Mouse (Mus musculus): ENCODE data around the gene Ube3c. TPM values are rescaled to one million over a fixed set of nuclear protein-coding genes. Genes with fewer than 3 reads are reported as not detected.

The Ube3c gene
- polyA plus RNA-seq, 1 experiment from 2014 or later, result 37.5 TPM

DNA sequence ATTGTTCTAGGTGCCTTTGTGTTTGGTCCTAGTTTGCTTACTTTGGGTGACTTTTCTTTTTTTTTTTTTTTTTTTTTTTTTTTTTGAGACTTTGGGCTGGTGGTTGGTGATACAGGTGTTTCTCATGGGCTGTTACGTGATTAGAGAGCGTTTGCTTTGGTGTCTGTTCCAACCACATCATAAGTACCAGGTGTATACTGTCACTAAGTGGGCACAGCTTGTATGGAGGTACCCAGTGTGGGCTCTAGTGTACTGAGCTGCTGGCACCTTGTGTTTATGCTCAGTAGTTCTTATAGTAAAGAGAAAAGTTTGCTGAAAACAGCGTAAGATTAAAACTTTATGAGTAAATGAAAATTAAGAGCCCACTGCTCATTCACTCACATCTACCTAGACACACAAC is 107.4 kb downstream of the Ube3c start:
- H3K4me3 ChIP-seq (ENCODE audit: control insufficient read depth in 1 of 2, insufficient read depth in 1 of 2, low read depth in 1 of 2, low read length in 2 of 2), result no peak overlapping the region
- WGBS, result 90% methylated on average over 3 of the region's 3 CpGs
- H3K27ac ChIP-seq (replicated peaks in 1 of 2; ENCODE audit: control insufficient read depth in 1 of 2, insufficient read depth in 1 of 2, low read depth in 2 of 2, low read length in 2 of 2), result no peak overlapping the region
- no peak overlapping the region for H3K4me2 ChIP-seq (ENCODE audit: low read length)
- no peaks in the 10 kb centered on the region for H3K4me1 ChIP-seq (ENCODE audit: control insufficient read depth in 2 of 2, insufficient read depth in 2 of 2, low read length in 2 of 2)
- no peaks in the 10 kb centered on the region for H3K27me3 ChIP-seq (ENCODE audit: control insufficient read depth, insufficient read depth, low read length)
- H3K9ac ChIP-seq (ENCODE audit: low read length), result no peak overlapping the region
- H3K9me3 ChIP-seq (ENCODE audit: control insufficient read depth, low read length), result no peaks in the 10 kb centered on the region
- peaks cover 51% of the 10 kb centered on the region for H3K36me3 ChIP-seq (ENCODE audit: control insufficient read depth, insufficient read depth, low read length)
- ATAC-seq (ENCODE audit: insufficient number of reproducible peaks, insufficient read depth, low FRiP score, low read depth), result no peak

DNA sequence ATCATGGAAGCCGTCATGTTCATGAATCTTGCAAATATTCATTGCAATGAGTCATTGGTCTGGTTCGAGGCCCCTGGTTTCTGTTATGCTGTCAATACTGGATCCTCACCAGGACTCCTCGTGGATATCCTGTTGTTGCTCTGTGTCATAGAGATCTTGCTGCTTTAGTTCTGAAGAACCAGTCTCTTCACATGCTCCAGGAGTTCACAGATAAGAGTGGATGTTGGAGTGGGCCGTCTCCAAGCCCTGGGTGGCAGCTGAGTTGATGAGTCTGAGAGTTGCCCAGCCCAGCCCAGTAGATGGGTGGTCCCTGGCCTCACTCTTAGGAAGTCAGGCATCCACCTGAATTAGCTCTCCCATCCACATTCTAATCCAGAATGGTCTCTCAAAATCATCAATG is 116.0 kb downstream of the Ube3c start:
- no peak overlapping the region for H3K27ac ChIP-seq (replicated peaks in 1 of 2; ENCODE audit: control insufficient read depth in 1 of 2, insufficient read depth in 1 of 2, low read depth in 2 of 2, low read length in 2 of 2)
- H3K4me3 ChIP-seq (ENCODE audit: control insufficient read depth in 1 of 2, insufficient read depth in 1 of 2, low read depth in 1 of 2, low read length in 2 of 2), result no peak overlapping the region
- H3K9ac ChIP-seq (ENCODE audit: low read length), result no peak overlapping the region
- H3K9me3 ChIP-seq (ENCODE audit: control insufficient read depth, low read length), result no peaks in the 10 kb centered on the region
- no peaks in the 10 kb centered on the region for H3K4me1 ChIP-seq (ENCODE audit: control insufficient read depth in 2 of 2, insufficient read depth in 2 of 2, low read length in 2 of 2)
- WGBS, result 50% methylated on average over 4 of the region's 4 CpGs
- H3K27me3 ChIP-seq (ENCODE audit: control insufficient read depth, insufficient read depth, low read length), result no peaks in the 10 kb centered on the region
- no peak overlapping the region for H3K4me2 ChIP-seq (ENCODE audit: low read length)
- 0 out of 2 replicates have a peak, but pooled peaks have one; percentile 47 for ATAC-seq (ENCODE audit: insufficient number of reproducible peaks, insufficient read depth, low FRiP score, low read depth)
- H3K36me3 ChIP-seq (ENCODE audit: control insufficient read depth, insufficient read depth, low read length), result no peaks in the 10 kb centered on the region

GRCm38 (mm10) chr5:29687671-29688070 is 118.6 kb downstream of the Ube3c start:
- no peak overlapping the region for H3K9ac ChIP-seq (ENCODE audit: low read length)
- H3K27ac ChIP-seq (replicated peaks in 1 of 2; ENCODE audit: control insufficient read depth in 1 of 2, insufficient read depth in 1 of 2, low read depth in 2 of 2, low read length in 2 of 2), result no peak overlapping the region
- 50% methylated on average over 3 of the region's 3 CpGs for WGBS
- H3K27me3 ChIP-seq (ENCODE audit: control insufficient read depth, insufficient read depth, low read length), result no peaks in the 10 kb centered on the region
- no peaks in the 10 kb centered on the region for H3K36me3 ChIP-seq (ENCODE audit: control insufficient read depth, insufficient read depth, low read length)
- no peaks in the 10 kb centered on the region for H3K9me3 ChIP-seq (ENCODE audit: control insufficient read depth, low read length)
- no peak overlapping the region for H3K4me3 ChIP-seq (ENCODE audit: control insufficient read depth in 1 of 2, insufficient read depth in 1 of 2, low read depth in 1 of 2, low read length in 2 of 2)
- no peak overlapping the region for H3K4me2 ChIP-seq (ENCODE audit: low read length)
- ATAC-seq (ENCODE audit: insufficient number of reproducible peaks, insufficient read depth, low FRiP score, low read depth), result no peak
- H3K4me1 ChIP-seq (ENCODE audit: control insufficient read depth in 2 of 2, insufficient read depth in 2 of 2, low read length in 2 of 2), result no peaks in the 10 kb centered on the region

DNA sequence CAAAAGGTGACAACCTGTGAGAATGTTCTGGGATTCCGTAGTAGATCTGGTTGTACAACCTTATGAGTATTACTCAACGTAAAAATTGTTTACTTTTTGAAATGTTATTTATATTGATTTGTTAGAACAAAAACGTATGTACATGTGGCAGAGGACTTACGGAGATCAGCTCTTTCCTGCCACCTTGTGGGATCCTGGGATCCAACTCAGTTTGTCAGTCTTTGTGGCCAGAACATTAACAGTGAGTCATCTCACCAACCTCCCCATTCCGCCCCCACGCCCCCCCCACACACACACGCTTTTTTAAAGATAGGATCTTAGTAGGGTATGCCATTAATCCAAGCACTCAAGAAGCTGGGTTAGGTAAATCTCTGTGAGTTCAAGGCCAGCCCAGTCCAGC is 119.3 kb downstream of the Ube3c start:
- no peak for ATAC-seq (ENCODE audit: insufficient number of reproducible peaks, insufficient read depth, low FRiP score, low read depth)
- Histone ChIP-seq H3K9me3 (ENCODE audit: control insufficient read depth, low read length) (no peaks in the 10 kb centered on the region), H3K36me3 (ENCODE audit: control insufficient read depth, insufficient read depth, low read length) (no peaks in the 10 kb centered on the region), H3K27ac (replicated peaks in 1 of 2; ENCODE audit: control insufficient read depth in 1 of 2, insufficient read depth in 1 of 2, low read depth in 2 of 2, low read length in 2 of 2) (no peak overlapping the region), H3K9ac (ENCODE audit: low read length) (no peak overlapping the region), H3K4me1 (ENCODE audit: control insufficient read depth in 2 of 2, insufficient read depth in 2 of 2, low read length in 2 of 2) (no peaks in the 10 kb centered on the region), H3K4me2 (ENCODE audit: low read length) (no peak overlapping the region), H3K27me3 (ENCODE audit: control insufficient read depth, insufficient read depth, low read length) (no peaks in the 10 kb centered on the region), H3K4me3 (ENCODE audit: control insufficient read depth in 1 of 2, insufficient read depth in 1 of 2, low read depth in 1 of 2, low read length in 2 of 2) (no peak overlapping the region)
- WGBS, result 44% methylated on average over 7 of the region's 7 CpGs

DNA sequence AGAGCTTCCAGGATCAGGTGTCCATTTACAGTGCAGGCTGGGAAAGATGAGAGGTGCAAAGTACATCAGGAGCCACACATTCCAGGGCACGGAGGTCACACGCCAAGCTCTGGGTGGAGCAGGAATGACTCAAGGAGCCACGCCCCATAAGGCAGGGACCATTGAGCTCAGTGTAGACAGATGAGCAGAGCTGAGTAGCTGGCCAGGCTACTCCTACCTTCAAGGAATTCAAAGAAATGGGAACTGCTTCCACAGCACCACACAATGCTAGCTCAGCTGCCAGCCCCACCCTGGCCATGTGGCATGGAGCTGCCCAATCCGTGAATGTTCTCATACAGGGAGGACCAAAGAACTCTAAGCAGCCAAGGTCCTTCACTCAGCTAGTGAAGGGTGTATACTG is 129.5 kb downstream of the Ube3c start:
- WGBS, result 80% methylated on average over 4 of the region's 4 CpGs
- H3K4me2 ChIP-seq (ENCODE audit: low read length), result no peak overlapping the region
- H3K4me1 ChIP-seq (ENCODE audit: control insufficient read depth in 2 of 2, insufficient read depth in 2 of 2, low read length in 2 of 2), result peaks cover 0 to 3% of the 10 kb centered on the region in 2 experiments; a peak in 2 of 4 replicates
- H3K9ac ChIP-seq (ENCODE audit: low read length), result no peak overlapping the region
- H3K4me3 ChIP-seq (ENCODE audit: control insufficient read depth in 1 of 2, insufficient read depth in 1 of 2, low read depth in 1 of 2, low read length in 2 of 2), result no peak overlapping the region
- H3K9me3 ChIP-seq (ENCODE audit: control insufficient read depth, low read length), result no peaks in the 10 kb centered on the region
- H3K27me3 ChIP-seq (ENCODE audit: control insufficient read depth, insufficient read depth, low read length), result no peaks in the 10 kb centered on the region
- no peak overlapping the region for H3K27ac ChIP-seq (replicated peaks in 1 of 2; ENCODE audit: control insufficient read depth in 1 of 2, insufficient read depth in 1 of 2, low read depth in 2 of 2, low read length in 2 of 2)
- H3K36me3 ChIP-seq (ENCODE audit: control insufficient read depth, insufficient read depth, low read length), result no peaks in the 10 kb centered on the region
- no peak for ATAC-seq (ENCODE audit: insufficient number of reproducible peaks, insufficient read depth, low FRiP score, low read depth)

- no peak overlapping the region for H3K4me2 ChIP-seq (ENCODE audit: low read length)
- no peaks in the 10 kb centered on the region for H3K9me3 ChIP-seq (ENCODE audit: control insufficient read depth, low read length)
- H3K4me1 ChIP-seq (ENCODE audit: control insufficient read depth in 2 of 2, insufficient read depth in 2 of 2, low read length in 2 of 2), result peaks cover 0 to 3% of the 10 kb centered on the region in 2 experiments; a peak in 2 of 4 replicates
- ATAC-seq (ENCODE audit: insufficient number of reproducible peaks, insufficient read depth, low FRiP score, low read depth), result no peak
- H3K27ac ChIP-seq (replicated peaks in 1 of 2; ENCODE audit: control insufficient read depth in 1 of 2, insufficient read depth in 1 of 2, low read depth in 2 of 2, low read length in 2 of 2), result no peak overlapping the region
- H3K36me3 ChIP-seq (ENCODE audit: control insufficient read depth, insufficient read depth, low read length), result no peaks in the 10 kb centered on the region
- H3K27me3 ChIP-seq (ENCODE audit: control insufficient read depth, insufficient read depth, low read length), result no peaks in the 10 kb centered on the region
- WGBS, result 74% methylated on average over 2 of the region's 2 CpGs
- H3K4me3 ChIP-seq (ENCODE audit: control insufficient read depth in 1 of 2, insufficient read depth in 1 of 2, low read depth in 1 of 2, low read length in 2 of 2), result no peak overlapping the region
- no peak overlapping the region for H3K9ac ChIP-seq (ENCODE audit: low read length)
These were observed 130.6 kb downstream of the Ube3c start for GRCm38 (mm10) chr5:29699520-29700202.

- 70% methylated on average over 4 of the region's 4 CpGs for WGBS
- no peak overlapping the region for H3K27ac ChIP-seq (replicated peaks in 1 of 2; ENCODE audit: control insufficient read depth in 1 of 2, insufficient read depth in 1 of 2, low read depth in 2 of 2, low read length in 2 of 2)
These were observed 138.2 kb downstream of the Ube3c start for GRCm38 (mm10) chr5:29707241-29707640.

GRCm38 (mm10) chr5:29708258-29708657 is 139.2 kb downstream of the Ube3c start:
- no peaks in the 10 kb centered on the region for H3K36me3 ChIP-seq (ENCODE audit: control insufficient read depth, insufficient read depth, low read length)
- H3K27me3 ChIP-seq (ENCODE audit: control insufficient read depth, insufficient read depth, low read length), result no peaks in the 10 kb centered on the region
- ATAC-seq (ENCODE audit: insufficient number of reproducible peaks, insufficient read depth, low FRiP score, low read depth), result no peak
- H3K4me2 ChIP-seq (ENCODE audit: low read length), result no peak overlapping the region
- no peak overlapping the region for H3K4me3 ChIP-seq (ENCODE audit: control insufficient read depth in 1 of 2, insufficient read depth in 1 of 2, low read depth in 1 of 2, low read length in 2 of 2)
- WGBS, result 39% methylated on average over 5 of the region's 5 CpGs
- no peaks in the 10 kb centered on the region for H3K4me1 ChIP-seq (ENCODE audit: control insufficient read depth in 2 of 2, insufficient read depth in 2 of 2, low read length in 2 of 2)
- H3K9ac ChIP-seq (ENCODE audit: low read length), result no peak overlapping the region
- no peak overlapping the region for H3K27ac ChIP-seq (replicated peaks in 1 of 2; ENCODE audit: control insufficient read depth in 1 of 2, insufficient read depth in 1 of 2, low read depth in 2 of 2, low read length in 2 of 2)
- no peaks in the 10 kb centered on the region for H3K9me3 ChIP-seq (ENCODE audit: control insufficient read depth, low read length)

More at GRCm38 (mm10) chr5:29707241-29707640, 138.2 kb downstream of the Ube3c start:
- no peaks in the 10 kb centered on the region for H3K4me1 ChIP-seq (ENCODE audit: control insufficient read depth in 2 of 2, insufficient read depth in 2 of 2, low read length in 2 of 2)
- no peaks in the 10 kb centered on the region for H3K9me3 ChIP-seq (ENCODE audit: control insufficient read depth, low read length)
- no peaks in the 10 kb centered on the region for H3K27me3 ChIP-seq (ENCODE audit: control insufficient read depth, insufficient read depth, low read length)
- H3K4me3 ChIP-seq (ENCODE audit: control insufficient read depth in 1 of 2, insufficient read depth in 1 of 2, low read depth in 1 of 2, low read length in 2 of 2), result no peak overlapping the region
- H3K9ac ChIP-seq (ENCODE audit: low read length), result no peak overlapping the region
- no peak for ATAC-seq (ENCODE audit: insufficient number of reproducible peaks, insufficient read depth, low FRiP score, low read depth)
- H3K36me3 ChIP-seq (ENCODE audit: control insufficient read depth, insufficient read depth, low read length), result no peaks in the 10 kb centered on the region
- H3K4me2 ChIP-seq (ENCODE audit: low read length), result no peak overlapping the region
